Mouse (Mus musculus): ENCODE data around the gene Popdc3.

GRCm38 (mm10) chr10:45324159-45324558 is 146.3 kb downstream of the Popdc3 start:
- TF ChIP-seq TAL1 (IDR thresholded peaks at IDR 0.05; ENCODE audit: low read length) (no peak), GATA1 (IDR thresholded peaks at IDR 0.05; ENCODE audit: low read length) (no peak)

All from erythroblast, embryonic 14.5 days (primary cell).